Mouse (Mus musculus): ENCODE results near the gene Kirrel.

DNA sequence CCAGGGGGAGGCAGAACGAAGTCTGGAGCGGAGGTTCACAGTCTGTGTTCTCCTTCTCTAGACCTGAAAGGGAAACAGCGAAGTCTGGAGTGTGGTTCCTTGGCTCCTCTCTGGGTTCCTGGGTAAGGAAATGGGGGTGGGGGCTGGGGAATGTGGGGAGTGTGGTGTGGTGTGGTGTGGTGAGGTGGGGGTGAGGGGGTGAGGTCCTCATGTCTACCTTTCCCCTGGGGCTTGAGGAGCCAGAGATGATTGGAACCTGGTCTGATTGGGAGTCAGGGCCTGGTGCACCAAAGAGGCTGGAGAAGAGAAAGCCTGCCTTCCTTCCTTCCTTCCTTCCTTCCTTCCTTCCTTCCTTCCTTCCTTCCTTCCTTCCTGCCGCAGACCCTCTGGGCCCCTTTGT is 140.5 kb downstream of the Kirrel start:
- TF ChIP-seq BHLHE40 (IDR thresholded peaks at IDR 0.05; ENCODE audit: low read depth, low read length) (no peak), CTCF (conservative IDR thresholded peaks at IDR 0.05 in 1 of 2, IDR thresholded peaks at IDR 0.05 in 1 of 2; ENCODE audit: low read depth in 2 of 2, low read length in 2 of 2) (no peak), GABPA (IDR thresholded peaks at IDR 0.05; ENCODE audit: insufficient replicate concordance, low read depth, low read length) (no peak), MYC (IDR thresholded peaks at IDR 0.05; ENCODE audit: low read depth, low read length) (no peak), POLR2A (IDR thresholded peaks at IDR 0.05; ENCODE audit: low read depth, low read length) (no peak), TBP (conservative IDR thresholded peaks at IDR 0.05; ENCODE audit: low read depth, low read length) (no peak), RCOR1 (conservative IDR thresholded peaks at IDR 0.05; ENCODE audit: low read depth, low read length) (no peak), POLR2AphosphoS2 (IDR thresholded peaks at IDR 0.05; ENCODE audit: low read depth, low read length) (no peak), HCFC1 (IDR thresholded peaks at IDR 0.05; ENCODE audit: low read depth, low read length) (no peak), TCF12 (IDR thresholded peaks at IDR 0.05; ENCODE audit: low read depth, low read length) (no peak), JUN (IDR thresholded peaks at IDR 0.05; ENCODE audit: insufficient read depth, low read depth, low read length) (no peak), MAFK (IDR thresholded peaks at IDR 0.05; ENCODE audit: insufficient replicate concordance, low read length) (no peak), JUND (conservative IDR thresholded peaks at IDR 0.05; ENCODE audit: low read depth, low read length) (no peak), ZC3H11A (IDR thresholded peaks at IDR 0.05; ENCODE audit: low read depth, low read length) (no peak)
